Mouse (Mus musculus): ENCODE data around the gene Rps12-ps3. TPM values are rescaled to one million over a fixed set of nuclear protein-coding genes. Genes with fewer than 3 reads are reported as not detected.

Rps12-ps3 gene
- total RNA-seq, 4 experiments from 2014 or later: 215 to 326 (median 253) TPM

DNA sequence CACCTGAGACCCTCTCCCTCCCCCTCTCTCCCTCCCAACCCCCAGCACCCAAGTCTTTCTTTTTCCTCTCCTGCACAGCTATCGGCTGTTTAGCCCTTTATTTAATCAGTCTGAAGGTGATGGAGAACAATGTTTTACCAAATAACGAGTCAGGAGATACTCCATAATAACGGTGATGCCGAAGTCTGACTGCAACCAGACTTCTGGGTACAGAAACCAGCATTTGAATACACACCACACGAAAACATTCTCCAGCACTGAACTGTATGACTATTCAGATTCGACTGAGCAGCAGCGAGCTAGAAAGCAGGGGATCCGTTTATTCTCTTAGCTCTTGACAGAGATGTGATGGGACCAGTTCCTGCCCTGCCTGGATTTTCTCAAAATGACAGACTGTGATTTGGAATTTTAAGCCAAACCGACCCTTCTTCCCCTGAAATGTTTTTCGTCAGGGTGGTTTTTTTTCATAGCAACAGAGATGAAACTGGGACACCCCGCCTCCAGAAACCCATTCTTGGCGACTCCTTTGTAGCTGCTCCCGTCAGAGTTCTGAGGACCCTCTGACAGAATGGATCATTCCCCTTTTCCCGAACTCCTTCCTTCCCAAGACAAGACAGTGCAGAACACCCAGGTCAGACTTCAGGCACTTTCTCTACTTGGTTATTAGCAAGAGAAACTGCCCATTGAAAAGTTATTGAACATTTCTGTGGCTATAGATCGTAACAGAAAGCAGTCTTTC lies 29.2 kb downstream of the Rps12-ps3 start:
- no peak for DNase-seq (ENCODE audit: low spot score)

DNA sequence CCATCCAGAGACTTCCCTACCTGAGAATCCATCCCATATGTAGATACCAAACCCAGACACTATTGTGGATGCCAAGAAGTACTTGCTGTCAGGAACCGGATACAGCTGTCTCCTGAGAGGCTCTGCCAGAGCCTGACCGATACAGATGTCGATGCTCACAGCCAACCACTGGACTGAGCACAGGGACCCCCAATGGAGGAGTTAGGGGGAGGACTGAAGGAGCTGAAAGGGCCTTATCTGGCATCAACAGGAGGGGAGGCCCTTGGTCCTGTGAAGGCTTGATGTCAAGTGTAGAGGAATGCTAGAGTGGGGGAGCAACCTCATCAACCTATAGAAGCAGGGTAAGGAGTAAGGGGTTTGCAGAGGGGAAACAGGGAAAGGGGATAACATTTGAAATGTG lies 30.7 kb downstream of the Rps12-ps3 start:
- DNase-seq (ENCODE audit: low spot score): no peak

DNA sequence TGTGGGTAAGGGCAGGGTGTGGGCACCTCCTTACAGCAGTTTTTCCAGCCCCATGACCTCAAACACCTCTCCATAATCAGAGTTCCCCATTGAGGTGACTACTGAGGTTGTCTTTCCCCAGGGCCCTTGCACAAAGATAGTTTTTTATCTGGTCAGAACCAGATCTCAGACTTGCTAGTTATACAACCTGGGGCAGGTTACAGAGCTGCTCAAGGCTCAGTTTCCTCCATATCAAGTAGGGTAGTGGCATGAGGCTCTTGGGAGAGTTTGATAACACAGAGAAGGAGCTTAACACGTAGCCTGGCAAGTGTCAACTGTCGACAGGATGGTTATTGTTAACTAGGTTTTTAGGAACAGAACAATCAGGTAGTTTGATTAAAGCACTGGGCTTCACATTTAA lies 32.8 kb downstream of the Rps12-ps3 start:
- DNase-seq (ENCODE audit: low spot score): no peak

DNA sequence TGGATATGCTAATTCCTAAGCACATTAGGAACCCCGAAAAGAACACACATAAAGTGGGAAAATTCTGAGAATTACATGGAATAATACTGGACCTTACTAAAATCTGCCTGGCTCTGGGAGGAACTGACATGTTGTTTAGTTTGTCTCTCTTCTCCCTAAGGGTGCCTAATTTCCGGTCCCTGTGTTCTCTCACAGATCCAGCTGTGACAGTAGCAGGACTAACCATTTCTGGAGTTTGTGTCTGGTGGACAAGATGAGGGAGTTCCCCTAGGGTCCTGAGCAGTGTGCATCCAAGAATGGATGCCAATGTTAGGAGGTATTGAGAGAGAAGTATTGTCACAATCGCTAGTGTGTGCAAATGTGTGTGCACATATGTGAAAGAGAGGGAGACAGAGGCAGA lies 34.3 kb downstream of the Rps12-ps3 start:
- DNase-seq (ENCODE audit: low spot score): no peak

DNA sequence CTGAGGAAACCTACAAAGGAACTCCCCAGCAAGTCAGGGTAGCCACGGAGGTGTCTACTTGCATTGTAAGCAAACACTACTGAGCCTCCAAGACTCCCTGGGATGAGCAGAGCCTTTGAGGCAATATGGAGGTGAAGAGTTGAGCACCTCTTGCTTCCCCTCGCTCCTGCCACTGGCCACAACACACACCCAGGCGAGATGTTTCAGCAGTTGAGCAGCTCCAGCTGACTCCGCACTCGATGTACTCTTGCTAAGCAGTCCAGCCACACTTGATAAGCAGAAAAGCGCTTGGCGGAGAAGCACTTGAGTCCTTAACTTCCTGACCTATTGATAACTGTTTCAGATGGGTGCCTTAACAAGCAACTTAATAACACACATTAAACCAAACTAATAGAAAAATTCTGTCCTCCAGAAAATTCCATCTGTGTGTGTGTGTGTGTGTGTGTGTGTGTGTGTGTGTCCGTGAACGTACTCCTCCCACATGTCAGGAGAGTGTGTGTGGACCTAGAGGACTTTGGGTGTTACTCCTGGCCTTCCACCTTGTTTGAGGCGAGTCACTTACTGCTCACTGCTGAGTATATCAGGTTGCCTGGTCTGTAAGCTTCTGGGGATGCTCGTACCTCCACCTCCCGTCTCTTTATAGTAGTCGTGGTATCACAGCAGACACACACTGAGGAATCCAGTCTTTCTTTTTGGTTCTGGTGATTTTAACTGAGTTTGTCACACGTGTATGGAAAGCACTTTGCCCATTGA lies 34.9 kb downstream of the Rps12-ps3 start:
- DNase-seq (ENCODE audit: low spot score): no peak

DNA sequence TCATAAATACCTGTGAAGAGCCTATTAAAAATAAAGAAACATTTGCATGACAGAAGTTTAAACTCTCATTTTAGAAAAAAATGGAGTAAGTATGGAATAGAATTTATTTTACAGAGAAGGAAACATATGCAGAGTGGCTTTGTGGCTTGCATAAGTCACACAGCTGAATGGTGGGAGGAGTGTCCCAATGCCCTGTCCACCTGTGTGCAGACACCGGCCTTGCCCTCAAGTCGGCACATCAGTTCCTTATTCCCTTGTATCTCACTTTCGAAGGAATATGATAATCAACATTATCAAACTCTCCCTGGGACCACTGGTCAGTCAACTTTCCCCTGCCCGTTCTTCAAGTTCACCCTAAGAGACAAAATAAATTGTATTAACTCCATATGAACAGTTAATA lies 35.8 kb downstream of the Rps12-ps3 start:
- DNase-seq (ENCODE audit: low spot score): no peak

DNA sequence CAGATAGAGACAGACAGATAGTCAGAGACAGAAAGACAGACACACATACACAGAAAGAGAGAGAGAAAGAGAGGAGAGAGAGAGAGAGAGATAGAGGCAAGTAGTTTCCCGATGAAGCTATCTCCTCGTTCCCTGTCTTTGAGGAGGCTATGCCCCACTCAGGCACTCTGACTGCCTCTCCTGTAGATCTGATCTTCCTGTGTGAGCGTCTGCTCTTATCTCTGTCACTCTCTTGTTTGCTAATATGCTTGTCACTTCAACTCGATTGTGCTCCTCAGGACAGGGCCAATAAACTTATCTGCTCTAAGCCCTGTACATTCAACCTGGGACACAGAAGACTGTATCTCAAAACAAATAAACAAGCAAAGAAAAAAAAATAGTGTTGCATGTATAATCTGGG lies 37.1 kb downstream of the Rps12-ps3 start:
- DNase-seq (ENCODE audit: low spot score): no peak

DNA sequence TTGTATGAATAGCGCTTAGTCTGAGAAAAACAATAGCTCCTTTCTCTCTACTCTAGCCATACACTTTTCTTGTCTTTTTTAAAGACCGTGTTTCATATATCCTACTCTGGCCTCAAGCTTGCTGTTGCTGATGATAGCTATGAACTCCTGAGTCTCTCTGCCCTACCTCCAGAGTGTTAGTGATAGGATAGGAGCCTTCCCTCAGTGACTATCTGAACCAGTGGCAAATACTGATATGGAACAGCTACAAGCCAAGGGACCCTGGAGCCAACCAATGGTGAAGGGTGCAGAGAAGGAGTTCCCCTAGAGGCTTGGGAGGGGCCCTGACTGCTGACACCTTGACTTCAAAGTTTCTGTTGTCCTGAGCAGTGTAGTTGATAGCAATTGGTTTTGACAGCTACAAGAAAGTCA lies 38.4 kb downstream of the Rps12-ps3 start:
- DNase-seq (ENCODE audit: low spot score): no peak

DNA sequence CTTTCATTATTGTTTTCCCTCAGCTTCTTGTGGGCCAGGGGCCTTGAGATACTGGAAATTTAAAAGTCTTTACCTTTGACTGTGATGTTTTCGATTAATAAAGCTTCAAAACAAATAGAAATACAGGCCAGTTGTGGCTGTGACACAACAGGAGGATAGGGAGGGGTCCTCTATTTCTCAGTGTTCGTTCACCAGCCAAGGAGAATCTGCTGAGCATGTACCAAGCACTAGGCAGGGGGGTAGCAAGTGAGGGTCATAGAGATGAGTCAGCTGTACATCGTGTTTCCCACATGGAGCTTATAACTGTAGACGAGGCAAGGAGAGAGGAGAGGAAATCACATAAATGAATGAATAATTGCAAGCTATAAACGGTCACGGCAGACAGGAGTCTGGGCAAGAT lies 40.6 kb downstream of the Rps12-ps3 start:
- no peak for DNase-seq (ENCODE audit: low spot score)

DNA sequence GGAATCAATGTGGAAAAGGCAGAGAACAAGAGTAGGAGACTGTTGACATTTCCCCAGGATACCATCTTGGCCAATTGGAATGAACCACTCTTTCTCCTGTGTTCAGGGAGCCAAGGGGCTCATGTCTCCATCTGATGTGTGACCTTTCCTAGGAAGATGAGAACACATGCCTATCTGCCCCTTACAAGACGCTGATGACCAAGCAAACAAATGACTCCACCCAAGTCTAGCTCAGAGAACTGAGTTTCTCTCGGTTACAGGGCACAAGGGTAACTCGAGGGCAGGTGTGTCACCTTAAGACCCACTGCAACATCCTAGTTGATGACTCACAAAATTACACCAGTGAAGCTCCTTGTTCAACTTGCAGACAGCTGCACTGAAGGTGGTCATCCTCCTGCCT lies 41.6 kb downstream of the Rps12-ps3 start:
- DNase-seq (ENCODE audit: low spot score): no peak

DNA sequence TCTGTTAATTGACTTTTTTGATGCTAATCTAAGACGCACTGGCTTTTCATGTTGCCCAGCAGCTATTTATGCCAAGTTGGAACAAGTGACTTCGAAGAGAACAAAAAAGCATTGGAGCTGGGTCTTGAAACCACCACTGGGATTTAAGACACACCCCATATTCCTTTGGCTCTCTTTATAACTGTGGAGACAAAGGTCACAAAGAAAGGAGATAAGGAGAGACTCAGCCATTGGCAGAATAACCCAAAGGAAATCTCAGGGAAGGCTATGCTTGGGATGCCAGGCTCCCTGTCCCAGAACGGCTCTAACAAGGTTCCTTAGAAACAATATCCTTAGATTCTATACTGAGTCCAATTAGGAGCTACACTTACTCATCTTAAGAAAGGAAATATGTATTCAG lies 44.6 kb downstream of the Rps12-ps3 start:
- no peak for DNase-seq (ENCODE audit: low spot score)

DNA sequence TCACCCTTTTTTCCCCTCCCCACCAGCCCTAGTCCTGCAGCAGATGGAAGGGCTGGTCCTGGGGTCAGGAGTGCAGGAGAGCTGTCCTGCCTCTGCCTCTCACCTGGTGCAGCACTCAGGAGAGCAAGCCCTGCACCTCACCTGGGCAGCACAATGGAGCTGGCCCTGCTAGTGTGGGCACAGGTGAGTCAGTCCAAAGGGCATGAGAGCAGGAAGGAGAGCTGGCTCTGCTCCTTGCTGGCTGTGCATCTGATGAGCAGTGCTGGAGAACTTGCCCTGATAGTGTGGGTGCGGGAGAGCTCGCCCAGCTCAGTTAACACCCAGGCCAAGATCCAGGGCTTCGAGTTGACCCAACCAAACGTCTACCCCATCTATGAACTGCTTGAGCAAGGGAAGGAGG lies 45.8 kb downstream of the Rps12-ps3 start:
- DNase-seq (ENCODE audit: low spot score): no peak

DNA sequence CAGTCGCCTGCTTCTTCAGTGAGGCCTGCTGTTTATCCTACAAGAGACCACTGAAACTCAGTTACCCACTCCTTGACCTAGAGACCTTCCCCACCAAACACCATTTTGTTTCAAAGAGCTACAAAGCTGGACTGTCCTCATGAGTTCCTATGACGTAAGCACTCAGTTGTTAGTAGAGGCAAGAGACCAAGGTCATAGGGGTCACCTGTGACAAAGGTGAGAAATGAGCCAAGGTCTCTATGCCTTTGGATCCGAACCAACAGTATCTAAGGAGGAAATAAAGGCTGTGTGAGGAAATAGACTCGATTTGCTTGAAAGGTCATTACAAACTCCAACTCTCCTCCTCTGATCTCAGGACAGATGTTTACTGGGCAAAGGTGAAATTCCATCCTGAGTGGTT lies 48.9 kb downstream of the Rps12-ps3 start:
- no peak for DNase-seq (ENCODE audit: low spot score)

Other genes starting within 250 kb of the Rps12-ps3 start
- 1 to 10 TPM; 2.1 to 3.4 (median 2.6) TPM for gene Shtn1, start 246.2 kb upstream of the Rps12-ps3 start, total RNA-seq (2022)
- gene Vax1, start 152.2 kb upstream of the Rps12-ps3 start, total RNA-seq (2022): not detected
- gene Kcnk18, start 103.1 kb upstream of the Rps12-ps3 start, total RNA-seq (2022): not detected
- gene Slc18a2, start 61.4 kb upstream of the Rps12-ps3 start, total RNA-seq (2022): under 1 TPM; 0.69 to 0.97 (median 0.92) TPM
- gene Pdzd8, start 23.5 kb downstream of the Rps12-ps3 start, total RNA-seq (2022): 10 to 100 TPM; 21.7 to 23.3 (median 23.0) TPM
- not detected for gene Emx2, start 136.1 kb downstream of the Rps12-ps3 start, total RNA-seq (2022)

All from heart, adult 8-10 months (tissue).